Mouse (Mus musculus) hematopoietic stem cell, adult 5-6 weeks (primary cell): ENCODE results near the gene Epb41. TPM values are rescaled to one million over a fixed set of nuclear protein-coding genes. Genes with fewer than 3 reads are reported as not detected.
A peak's percentile ranks its signal among the peaks of the same experiment; 100 is the strongest.

Experiments
- ATAC-seq, 2 experiments: fragments of 125-278 bp in 1 of 2; replicated peaks in 1 of 2; 2 replicates each; pipeline ENCODE4 v1.8.0; 2016 to 2017; ENCODE audit warnings: inconsistent platforms in 2 of 2, mild to moderate bottlenecking in 2 of 2, moderate number of reproducible peaks in 2 of 2, low read depth in 1 of 2, moderate TSS enrichment in 1 of 2; ENCODE audit not compliant: low FRiP score in 2 of 2, poor library complexity in 2 of 2, severe bottlenecking in 2 of 2, insufficient read depth in 1 of 2, low TSS enrichment in 1 of 2
- total RNA-seq: library from RNA; stranded (forward); fragments of 172-1452, 232-1000 nt; gene quantifications from 2 replicates; pipeline ENCODE4 v1.2.3, GENCODE M21; 2017

The Epb41 gene
- 63.9 and 72.9 TPM in 2 replicates for total RNA-seq

DNA sequence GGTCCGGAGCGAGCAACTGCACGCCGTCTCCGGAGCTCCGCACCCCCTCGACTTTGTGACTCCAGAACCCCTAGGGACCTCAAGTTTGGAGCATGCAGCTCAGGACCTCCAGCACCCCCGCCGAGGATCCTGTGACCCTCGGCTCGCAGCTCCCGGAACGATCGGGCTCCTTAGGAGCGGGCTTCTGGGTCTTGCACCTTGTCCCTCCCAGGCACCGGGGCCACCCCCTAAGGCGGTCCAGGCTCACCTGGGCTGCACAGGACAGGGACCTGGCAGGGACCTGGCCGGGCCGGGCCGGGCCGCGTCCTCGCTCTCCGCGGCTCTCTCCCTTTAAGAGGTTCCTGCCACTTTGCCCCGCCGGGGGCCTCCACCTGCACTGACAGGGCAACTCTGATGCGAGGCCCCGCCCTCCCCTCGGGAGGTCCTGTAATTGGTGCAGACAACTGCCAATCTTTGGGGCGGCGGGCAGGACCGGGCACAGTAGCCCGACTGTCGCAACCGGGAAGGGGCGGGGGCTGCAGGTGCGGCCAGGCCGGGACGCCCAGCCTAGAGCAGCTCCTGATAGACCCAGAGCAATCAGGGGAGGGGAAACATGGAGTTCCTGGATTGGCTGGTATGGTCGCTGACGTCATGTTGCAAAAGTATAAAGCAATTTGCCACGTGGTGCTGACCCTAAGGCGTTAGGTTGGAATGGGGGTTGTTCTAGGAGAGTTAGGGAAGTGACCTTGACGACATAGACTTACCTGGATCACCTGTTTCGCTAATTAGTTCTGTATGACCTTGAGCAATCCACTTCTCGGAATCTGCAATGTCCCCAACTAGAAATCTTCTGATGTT, at the start of gene Epb41:
Gene Epb41, minus strand, starts transcription at position 389 of the 837 bp plus-strand sequence.
- ATAC-seq = peak; percentile 73 to 79

DNA sequence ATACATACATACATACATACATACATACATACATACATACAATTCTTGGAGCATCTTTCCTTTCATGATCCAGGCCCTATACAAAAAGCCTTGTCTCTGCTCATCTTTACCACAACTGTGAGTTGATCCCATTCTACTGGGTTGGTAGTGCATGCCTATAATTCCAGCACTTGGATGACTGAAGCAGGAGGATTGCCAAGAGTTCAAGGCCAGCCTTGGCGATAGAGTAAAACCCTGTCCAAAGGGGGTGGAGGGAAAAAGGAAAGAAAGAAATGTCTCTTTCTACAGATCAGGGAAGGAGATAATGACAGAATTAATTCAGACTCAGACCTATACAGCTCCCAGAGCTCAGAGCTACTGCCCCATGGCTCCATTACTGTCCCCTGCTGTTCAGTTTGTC, 48.0 kb upstream of the Epb41 start:
- no peak for ATAC-seq

- no peak for ATAC-seq
Measured at GRCm38 (mm10) chr4:132121674-132122073, 46.6 kb upstream of the Epb41 start.

DNA sequence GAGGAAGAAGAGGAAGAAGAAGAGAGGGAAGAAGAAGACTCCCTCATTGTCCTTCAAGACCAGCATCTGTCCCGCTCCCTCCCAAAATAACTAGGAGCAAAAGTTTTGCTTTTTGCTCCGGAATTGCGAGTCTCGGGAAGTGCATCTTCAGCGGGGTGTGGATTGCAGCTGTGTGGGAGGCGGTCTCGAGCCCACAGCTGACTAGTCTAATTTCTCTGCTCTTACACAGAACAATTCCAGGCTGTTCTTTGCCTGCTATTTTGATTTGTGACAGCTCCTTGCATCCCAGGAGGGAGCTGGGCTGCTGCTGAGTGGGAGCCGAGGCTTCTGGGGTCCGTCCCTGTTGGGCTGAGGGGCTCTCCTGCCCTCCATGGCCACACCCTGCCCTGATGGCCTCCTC, 44.4 kb upstream of the Epb41 start:
- ATAC-seq = no peak

GRCm38 (mm10) chr4:132116315-132116714, 41.2 kb upstream of the Epb41 start:
- no peak for ATAC-seq

DNA sequence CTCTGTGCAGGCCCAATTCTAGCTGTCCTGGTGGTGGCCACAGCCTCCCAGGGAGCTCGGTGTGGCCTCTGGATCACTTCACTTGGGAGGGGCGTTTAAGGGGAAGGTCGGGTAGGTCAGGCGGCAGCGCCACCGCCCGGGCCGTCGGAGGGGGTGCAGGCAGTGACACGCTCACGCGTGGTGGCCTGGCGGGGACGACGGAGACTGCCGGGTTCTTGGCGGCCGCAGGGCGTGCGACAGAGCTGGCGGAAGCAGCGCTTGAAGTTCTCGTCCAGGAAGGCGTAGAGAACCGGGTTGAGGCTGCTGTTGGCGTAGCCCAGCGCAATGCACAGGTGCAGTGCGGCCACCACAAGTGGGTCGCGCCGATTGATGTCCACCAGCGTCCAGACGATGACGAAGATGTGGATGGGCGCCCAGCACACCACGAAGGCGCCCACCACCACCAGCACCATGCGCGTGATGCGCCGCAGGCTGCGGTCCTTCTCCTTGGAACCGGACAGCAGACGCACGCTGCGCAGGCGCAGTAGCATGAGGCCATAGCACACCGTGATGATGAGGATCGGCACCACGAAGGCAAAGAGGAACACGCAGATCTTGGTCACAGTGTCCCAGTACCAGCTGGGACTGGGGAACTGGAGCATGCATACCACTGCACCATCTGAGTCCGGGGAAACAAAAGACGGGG, 38.4 kb upstream of the Epb41 start:
- peak; percentile 2 to 10; a peak in 1 of 4 replicates for ATAC-seq

GRCm38 (mm10) chr4:132111227-132111626, 36.1 kb upstream of the Epb41 start:
- ATAC-seq = no peak

GRCm38 (mm10) chr4:132108221-132108620, 33.1 kb upstream of the Epb41 start:
- ATAC-seq = no peak

DNA sequence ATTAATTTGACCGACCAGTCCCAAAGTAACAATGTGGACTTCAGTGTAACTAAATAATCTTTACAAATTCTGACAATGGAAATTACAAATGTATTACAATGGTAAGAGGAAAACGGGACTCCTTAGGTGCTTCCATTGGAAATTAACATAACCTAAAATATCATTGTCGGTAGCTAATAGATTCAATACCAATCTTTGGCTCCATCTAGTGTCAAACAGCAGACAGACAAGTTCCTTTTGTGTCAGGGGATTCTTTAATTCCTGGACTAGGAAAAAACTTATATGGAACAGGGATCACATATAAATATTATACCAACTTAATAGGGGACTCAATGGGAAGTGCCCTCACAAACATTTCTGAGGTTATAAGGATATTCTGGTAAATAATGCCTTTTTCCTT, 26.0 kb upstream of the Epb41 start:
- ATAC-seq = 0 out of 4 replicates have a peak, but pooled peaks of 1 of the 2 experiments have one; percentile 17

GRCm38 (mm10) chr4:132099548-132099947, 24.4 kb upstream of the Epb41 start:
- no peak for ATAC-seq

- ATAC-seq = no peak
Measured at GRCm38 (mm10) chr4:132095043-132095442, 19.9 kb upstream of the Epb41 start.

DNA sequence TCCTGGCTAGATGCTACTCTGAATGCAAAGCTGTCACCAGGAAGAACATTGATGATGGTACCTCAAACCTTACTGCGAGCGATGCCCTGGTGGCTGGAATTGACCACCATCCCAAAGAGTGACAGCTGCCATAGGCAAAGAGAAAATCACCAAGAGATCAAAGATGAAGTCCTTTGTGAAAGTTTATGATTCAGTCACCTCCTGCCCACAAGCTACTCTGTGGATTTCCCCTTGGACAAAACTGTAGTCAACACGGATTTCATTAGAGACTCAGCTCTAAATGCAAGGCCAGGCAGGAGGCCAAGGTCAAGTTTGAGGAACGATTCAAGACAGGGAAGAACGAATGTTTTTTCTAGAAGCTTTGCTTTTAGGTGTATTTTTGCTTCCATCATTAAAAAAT, 18.8 kb upstream of the Epb41 start:
- ATAC-seq = no peak

DNA sequence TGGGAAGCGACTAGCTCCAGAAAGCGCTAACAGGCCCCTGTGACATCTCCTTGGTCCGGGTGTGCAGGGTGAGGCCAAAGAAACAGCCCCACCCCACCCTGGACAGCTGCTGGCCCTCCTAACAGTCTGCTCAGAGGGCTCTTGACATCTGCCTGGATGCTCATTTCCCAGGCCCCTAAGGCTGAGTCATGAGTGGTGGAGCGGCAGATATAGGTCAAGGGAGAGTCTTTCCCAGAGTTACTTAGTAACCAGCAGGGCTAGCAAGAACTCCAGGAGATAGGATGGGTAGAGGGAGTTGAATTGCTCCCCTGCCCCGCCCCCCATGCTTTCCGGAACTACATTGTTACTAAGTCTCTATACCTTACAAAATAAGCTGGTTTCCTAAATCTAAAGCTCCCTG, 18.0 kb upstream of the Epb41 start:
- no peak for ATAC-seq

DNA sequence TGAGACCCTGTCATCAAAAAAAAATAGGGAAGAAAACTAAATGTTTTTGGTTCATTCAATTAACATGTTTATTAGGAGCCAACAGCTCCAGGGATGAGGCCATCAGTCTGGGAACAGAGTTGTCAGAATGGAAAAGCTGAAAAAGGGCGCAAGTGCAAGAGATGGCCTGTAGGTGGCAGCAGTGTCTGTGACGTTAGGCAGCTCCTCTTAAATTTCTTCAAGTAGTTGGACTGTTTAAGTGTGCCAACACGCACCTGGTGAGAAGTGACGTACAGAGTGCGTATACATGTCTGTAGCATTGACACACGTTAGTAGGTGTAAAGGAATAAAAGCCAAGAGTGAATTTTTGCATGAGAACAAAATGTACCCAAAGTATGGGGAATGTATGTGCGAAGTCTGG, 13.8 kb upstream of the Epb41 start:
- ATAC-seq = peak; percentile 56 to 60; a peak in 2 of 4 replicates

GRCm38 (mm10) chr4:132085114-132085513, 10.0 kb upstream of the Epb41 start:
- peak; percentile 66 to 80; a peak in 3 of 4 replicates for ATAC-seq

- ATAC-seq = no peak
Measured at GRCm38 (mm10) chr4:132080492-132080983, 5.4 kb upstream of the Epb41 start.

GRCm38 (mm10) chr4:132079555-132080275, 4.6 kb upstream of the Epb41 start:
- ATAC-seq = peak in 1 of 2 experiments; percentile 18; a peak in 1 of 4 replicates

- ATAC-seq = peak in 1 of 2 experiments; percentile 18; a peak in 1 of 4 replicates
Measured at GRCm38 (mm10) chr4:132078296-132078714, 3.2 kb upstream of the Epb41 start.
